ENCODE assay signal across 21 mouse cellular contexts in the genomic region with DNA sequence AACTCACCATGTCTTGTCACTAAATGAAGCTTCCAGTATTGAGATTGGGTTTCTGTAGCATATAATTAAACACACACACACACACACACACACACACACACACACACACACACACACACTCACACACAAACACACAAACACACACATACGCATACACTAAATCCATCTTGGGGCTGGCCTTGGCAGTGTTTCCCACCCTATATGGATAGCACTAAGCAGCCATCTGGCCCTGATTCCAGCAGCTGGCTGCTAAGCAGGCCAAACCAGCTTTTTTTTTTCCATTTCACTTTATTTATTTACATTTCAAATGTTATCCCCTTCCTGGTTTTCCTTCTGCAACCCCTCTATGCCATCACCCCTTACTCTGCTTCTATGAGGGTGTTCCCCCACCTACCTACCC.
"Had no signal": no experiment of that assay in that cellular context is flagged by ENCODE, and none has a peak within 500 bp of the region (broad histone marks: within the 10 kb centered on the region; RNA-seq: fewer than 3 reads in every experiment).

No protein-coding gene starts in this region.

- H3K4me1 ChIP-seq: limb, embryonic 12.5 days; limb, embryonic 15.5 days; megakaryocyte, embryonic 14.5 days; midbrain, embryonic 10.5 days; midbrain, embryonic 13.5 days; neural tube, embryonic 13.5 days had no signal

- H3K9me3 ChIP-seq: limb, embryonic 12.5 days; limb, embryonic 15.5 days; megakaryocyte, embryonic 14.5 days; midbrain, embryonic 10.5 days; midbrain, embryonic 13.5 days; neural tube, embryonic 13.5 days had no signal

- H3K4me3 ChIP-seq: layer of hippocampus, adult 2 months; limb, embryonic 12.5 days; limb, embryonic 15.5 days; megakaryocyte, embryonic 14.5 days; midbrain, embryonic 10.5 days; midbrain, embryonic 13.5 days; myocyte; neural tube, embryonic 13.5 days had no signal

- H3K27ac ChIP-seq: kidney, postnatal 0 days; layer of hippocampus, adult 2 months; limb, embryonic 12.5 days; limb, embryonic 15.5 days; liver, embryonic 14.5 days; midbrain, embryonic 10.5 days; midbrain, embryonic 13.5 days; neural tube, embryonic 13.5 days had no signal

- H3K27me3 ChIP-seq: limb, embryonic 12.5 days; limb, embryonic 15.5 days; megakaryocyte, embryonic 14.5 days; midbrain, embryonic 13.5 days; neural tube, embryonic 13.5 days had no signal

- H3K9ac ChIP-seq: limb, embryonic 12.5 days; limb, embryonic 15.5 days; liver, embryonic 14.5 days; liver, postnatal 0 days; midbrain, embryonic 13.5 days; neural tube, embryonic 13.5 days had no signal

- ATAC-seq: liver, postnatal 0 days; lung, postnatal 0 days; midbrain, embryonic 13.5 days; midbrain, embryonic 16.5 days had no signal

- H3K36me3 ChIP-seq: limb, embryonic 12.5 days; limb, embryonic 15.5 days; midbrain, embryonic 10.5 days; midbrain, embryonic 13.5 days; neural tube, embryonic 13.5 days had no signal

- DNase-seq: kidney, adult 2 months; kidney, postnatal 25 days; layer of hippocampus, adult 9-11 months; liver, postnatal 0 days; lung, postnatal 36 days; retina, postnatal 1 day; thymus, adult 18-20 months; thymus, postnatal 36 days had no signal

- H3K4me2 ChIP-seq: limb, embryonic 12.5 days; limb, embryonic 15.5 days; liver, embryonic 11.5 days; midbrain, embryonic 13.5 days; neural tube, embryonic 13.5 days had no signal
